Mouse (Mus musculus) lung, embryonic 15.5 days (tissue): ENCODE measurements around the gene Tmem268. TPM values are rescaled to one million over a fixed set of nuclear protein-coding genes. Genes with fewer than 3 reads are reported as not detected.

Experiments
- ATAC-seq: fragments of 200-750 bp; cut with Nextera tagmentation; 2 replicates; pipeline ENCODE4 v1.8.0; 2017; ENCODE audit warnings: moderate number of reproducible peaks, borderline replicate concordance; ENCODE audit not compliant: low FRiP score, low TSS enrichment; ENCODE audit errors: extremely low read depth
- H3K27ac ChIP-seq: fragments of 300-500 bp; sonication (generic); 2 replicates; pipeline ENCODE4 v1.5.1; 2015; ENCODE audit warnings: moderate library complexity, mild to moderate bottlenecking, inconsistent platforms
- H3K27me3 ChIP-seq: fragments of 300-500 bp; sonication (generic); 2 replicates; pipeline ENCODE4 v1.6.1; 2015; ENCODE audit warnings: inconsistent platforms
- H3K36me3 ChIP-seq: fragments of 300-500 bp; sonication (generic); 2 replicates; pipeline ENCODE4 v1.6.1; 2015; ENCODE audit warnings: inconsistent platforms
- H3K4me1 ChIP-seq: fragments of 300-500 bp; sonication (generic); 2 replicates; pipeline ENCODE4 v1.6.1; 2015; ENCODE audit warnings: inconsistent platforms
- H3K4me2 ChIP-seq: fragments of 300-500 bp; sonication (generic); 2 replicates; pipeline ENCODE4 v1.6.1; 2015; ENCODE audit warnings: inconsistent platforms, mild to moderate bottlenecking, moderate library complexity
- H3K4me3 ChIP-seq: fragments of 300-500 bp; sonication (generic); 2 replicates; pipeline ENCODE4 v1.5.1; 2015; ENCODE audit warnings: mild to moderate bottlenecking, inconsistent platforms
- H3K9ac ChIP-seq: fragments of 300-500 bp; sonication (generic); 2 replicates; pipeline ENCODE4 v1.6.1; 2015; ENCODE audit warnings: inconsistent platforms
- H3K9me3 ChIP-seq: fragments of 300-500 bp; sonication (generic); 2 replicates; pipeline ENCODE4 v1.6.1; 2016; ENCODE audit warnings: inconsistent platforms
- WGBS: fragments of 180-500 bp; shearing (Covaris S2); methylation state at CpG from one replicate; pipeline ENCODE4 v1.1.7; 2015; 5-methylcytosine and 5-hydroxymethylcytosine counted together
- polyA plus RNA-seq: library from polyadenylated mRNA; unstranded; fragments of >200 nt; fragmentation: Nextera tagmentation; extraction: Ambion mirVana; gene quantifications from 2 replicates; pipeline ENCODE4 v1.2.1, GENCODE M21; 2015

Gene Tmem268
- polyA plus RNA-seq, 1 experiment from 2014 or later, result 9.0 TPM

GRCm38 (mm10) chr4:63580078-63580477 lies 21.5 kb downstream of the Tmem268 start:
- Histone ChIP-seq H3K4me3 (no peak overlapping the region), H3K9ac (no peak overlapping the region), H3K4me2 (no peak overlapping the region), H3K27me3 (no peaks in the 10 kb centered on the region), H3K27ac (no peak overlapping the region), H3K4me1 (no peaks in the 10 kb centered on the region), H3K36me3 (no peaks in the 10 kb centered on the region), H3K9me3 (no peaks in the 10 kb centered on the region)
- no peak for ATAC-seq
- 52% methylated on average over 6 of the region's 6 CpGs for WGBS

DNA sequence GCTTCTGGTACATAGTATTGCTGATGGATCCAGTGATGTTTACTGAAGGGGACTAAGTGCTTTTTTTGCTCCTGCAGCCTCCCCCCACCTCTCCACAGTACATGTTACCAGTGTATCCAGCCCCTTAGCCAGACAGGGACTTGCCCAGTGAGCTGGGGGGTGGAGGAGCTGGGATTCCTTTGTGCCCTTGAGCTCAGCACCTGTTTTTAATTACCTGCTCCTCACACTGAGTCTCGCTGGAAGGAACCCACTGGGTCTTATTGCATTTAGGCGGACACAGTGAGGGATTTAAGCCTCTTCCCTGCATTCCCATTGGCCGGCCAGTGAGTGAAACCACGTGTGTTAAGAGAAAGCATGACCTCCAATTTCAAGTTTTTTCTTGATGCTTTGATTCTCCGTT lies 24.0 kb downstream of the Tmem268 start:
- H3K9ac ChIP-seq, result no peak overlapping the region
- no peak overlapping the region for H3K4me3 ChIP-seq
- H3K27me3 ChIP-seq, result no peaks in the 10 kb centered on the region
- H3K36me3 ChIP-seq, result no peaks in the 10 kb centered on the region
- no peak overlapping the region for H3K4me2 ChIP-seq
- H3K27ac ChIP-seq, result no peak overlapping the region
- no peaks in the 10 kb centered on the region for H3K9me3 ChIP-seq
- no peaks in the 10 kb centered on the region for H3K4me1 ChIP-seq
- no peak for ATAC-seq
- 65% methylated on average over 5 of the region's 5 CpGs for WGBS

DNA sequence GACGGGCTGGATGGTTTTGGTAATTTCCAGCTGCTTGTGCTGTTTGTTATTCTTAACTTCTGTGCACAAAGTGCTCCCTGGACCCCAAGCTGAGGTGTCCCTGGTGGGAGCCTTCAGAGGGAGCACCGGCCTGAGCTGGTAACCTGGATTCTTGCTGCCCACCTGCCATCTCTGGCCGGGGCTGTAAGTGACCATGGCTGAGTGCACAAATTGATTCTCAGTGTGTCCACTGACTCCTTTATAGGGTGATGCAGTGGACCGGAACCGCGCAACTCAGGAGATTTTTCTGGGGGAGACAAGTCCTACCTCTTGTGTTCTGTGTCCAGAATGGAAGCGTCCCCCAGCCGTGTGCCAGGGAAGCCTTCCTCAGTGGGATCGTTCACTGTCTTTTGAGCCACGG lies 26.6 kb downstream of the Tmem268 start:
- Histone ChIP-seq H3K4me3 (no peak overlapping the region), H3K4me2 (no peak overlapping the region), H3K27me3 (no peaks in the 10 kb centered on the region), H3K4me1 (no peaks in the 10 kb centered on the region), H3K9ac (no peak overlapping the region), H3K27ac (no peak overlapping the region), H3K9me3 (no peaks in the 10 kb centered on the region), H3K36me3 (no peaks in the 10 kb centered on the region)
- ATAC-seq, result no peak
- 86% methylated on average over 10 of the region's 10 CpGs for WGBS

DNA sequence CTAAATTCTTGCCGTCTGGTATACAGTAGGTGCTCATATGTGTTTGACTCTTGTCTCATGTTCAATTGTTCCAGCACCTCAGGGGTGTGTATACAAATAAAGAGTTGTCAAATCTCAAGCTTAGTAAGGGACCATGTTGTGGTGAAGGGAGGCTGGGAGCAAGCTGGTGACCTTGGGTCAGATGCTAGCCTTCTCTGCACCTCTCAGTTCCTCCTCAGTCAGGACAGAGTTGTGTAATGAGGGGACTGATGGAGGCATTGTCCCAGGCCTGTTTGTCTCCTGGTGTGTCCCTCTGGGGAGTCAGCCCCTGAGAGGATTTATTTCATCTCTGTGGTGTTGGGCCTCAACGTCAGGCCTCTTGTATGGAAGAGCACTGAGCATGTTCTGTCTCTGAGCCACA lies 27.7 kb downstream of the Tmem268 start:
- Histone ChIP-seq H3K9me3 (no peaks in the 10 kb centered on the region), H3K27me3 (no peaks in the 10 kb centered on the region), H3K4me2 (no peak overlapping the region), H3K4me3 (no peak overlapping the region), H3K4me1 (no peaks in the 10 kb centered on the region), H3K9ac (no peak overlapping the region), H3K36me3 (no peaks in the 10 kb centered on the region), H3K27ac (no peak overlapping the region)
- ATAC-seq, result no peak
- WGBS, result 85% methylated on average over 2 of the region's 2 CpGs

GRCm38 (mm10) chr4:63589987-63590386 lies 31.4 kb downstream of the Tmem268 start:
- Histone ChIP-seq H3K9ac (no peak overlapping the region), H3K27me3 (no peaks in the 10 kb centered on the region), H3K4me2 (no peak overlapping the region), H3K9me3 (no peaks in the 10 kb centered on the region), H3K27ac (no peak overlapping the region), H3K4me1 (peaks cover 7% of the 10 kb centered on the region; the same call in 1 of the 2 replicates), H3K4me3 (no peak overlapping the region), H3K36me3 (no peaks in the 10 kb centered on the region)
- ATAC-seq, result no peak
- WGBS, result 77% methylated on average over 7 of the region's 7 CpGs

DNA sequence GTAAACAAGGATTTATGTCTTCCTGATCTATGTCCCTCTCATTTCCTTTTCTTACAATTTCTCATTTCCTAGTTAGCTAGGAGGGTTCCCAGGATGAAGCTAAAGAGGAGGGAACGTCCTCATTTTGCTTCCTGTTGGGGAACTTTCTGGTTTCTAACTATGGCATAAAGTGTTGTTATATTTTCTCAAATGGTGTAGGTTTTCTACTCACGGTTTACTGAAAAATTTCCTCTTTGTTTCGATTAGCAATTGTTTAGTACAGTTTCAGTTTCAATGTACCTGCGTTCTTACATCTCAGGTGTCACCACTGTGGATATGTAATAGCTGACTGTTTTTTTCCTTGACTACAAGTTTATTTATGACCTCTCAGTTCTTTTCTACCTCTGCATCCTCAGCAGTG lies 32.0 kb downstream of the Tmem268 start:
- no peaks in the 10 kb centered on the region for H3K9me3 ChIP-seq
- H3K27me3 ChIP-seq, result no peaks in the 10 kb centered on the region
- no peak overlapping the region for H3K4me3 ChIP-seq
- no peak overlapping the region for H3K4me2 ChIP-seq
- no peak overlapping the region for H3K9ac ChIP-seq
- H3K27ac ChIP-seq, result no peak overlapping the region
- H3K4me1 ChIP-seq, result peaks cover 9% of the 10 kb centered on the region; the same call in 1 of the 2 replicates
- H3K36me3 ChIP-seq, result no peaks in the 10 kb centered on the region
- 69% methylated on average over 4 of the region's 4 CpGs for WGBS
- no peak for ATAC-seq

- no peak for ATAC-seq
- Histone ChIP-seq H3K9me3 (no peaks in the 10 kb centered on the region), H3K4me2 (no peak overlapping the region), H3K27me3 (no peaks in the 10 kb centered on the region), H3K36me3 (no peaks in the 10 kb centered on the region), H3K4me1 (peaks cover 9% of the 10 kb centered on the region; the same call in 1 of the 2 replicates), H3K27ac (no peak overlapping the region), H3K9ac (no peak overlapping the region), H3K4me3 (no peak overlapping the region)
- 53% methylated on average over 5 of the region's 5 CpGs for WGBS
Measured at GRCm38 (mm10) chr4:63594459-63595110, 36.0 kb downstream of the Tmem268 start.

- H3K4me1 ChIP-seq, result peaks cover 9% of the 10 kb centered on the region; the same call in 1 of the 2 replicates
- 44% methylated on average over 10 of the region's 10 CpGs for WGBS
Measured at GRCm38 (mm10) chr4:63595259-63595658, 36.7 kb downstream of the Tmem268 start.

GRCm38 (mm10) chr4:63596010-63596409 lies 37.4 kb downstream of the Tmem268 start:
- Histone ChIP-seq H3K36me3 (no peaks in the 10 kb centered on the region), H3K27ac (no peak overlapping the region), H3K9me3 (no peaks in the 10 kb centered on the region), H3K4me3 (no peak overlapping the region), H3K9ac (no peak overlapping the region), H3K27me3 (no peaks in the 10 kb centered on the region), H3K4me1 (peaks cover 9% of the 10 kb centered on the region; the same call in 1 of the 2 replicates), H3K4me2 (no peak overlapping the region)
- ATAC-seq, result no peak
- WGBS, result 90% methylated on average over 4 of the region's 4 CpGs

More at GRCm38 (mm10) chr4:63595259-63595658, 36.7 kb downstream of the Tmem268 start:
- Histone ChIP-seq H3K4me3 (no peak overlapping the region), H3K9me3 (no peaks in the 10 kb centered on the region), H3K27me3 (no peaks in the 10 kb centered on the region), H3K9ac (no peak overlapping the region), H3K27ac (no peak overlapping the region), H3K4me2 (no peak overlapping the region), H3K36me3 (no peaks in the 10 kb centered on the region)
- no peak for ATAC-seq

GRCm38 (mm10) chr4:63600786-63601185 lies 42.2 kb downstream of the Tmem268 start:
- Histone ChIP-seq H3K27ac (no peak overlapping the region), H3K9me3 (no peaks in the 10 kb centered on the region), H3K9ac (no peak overlapping the region), H3K4me2 (no peak overlapping the region), H3K4me3 (no peak overlapping the region), H3K4me1 (no peaks in the 10 kb centered on the region), H3K27me3 (no peaks in the 10 kb centered on the region), H3K36me3 (no peaks in the 10 kb centered on the region)
- 72% methylated on average over 6 of the region's 6 CpGs for WGBS
- no peak for ATAC-seq

GRCm38 (mm10) chr4:63601263-63601662 lies 42.7 kb downstream of the Tmem268 start:
- ATAC-seq, result no peak
- no peaks in the 10 kb centered on the region for H3K27me3 ChIP-seq

DNA sequence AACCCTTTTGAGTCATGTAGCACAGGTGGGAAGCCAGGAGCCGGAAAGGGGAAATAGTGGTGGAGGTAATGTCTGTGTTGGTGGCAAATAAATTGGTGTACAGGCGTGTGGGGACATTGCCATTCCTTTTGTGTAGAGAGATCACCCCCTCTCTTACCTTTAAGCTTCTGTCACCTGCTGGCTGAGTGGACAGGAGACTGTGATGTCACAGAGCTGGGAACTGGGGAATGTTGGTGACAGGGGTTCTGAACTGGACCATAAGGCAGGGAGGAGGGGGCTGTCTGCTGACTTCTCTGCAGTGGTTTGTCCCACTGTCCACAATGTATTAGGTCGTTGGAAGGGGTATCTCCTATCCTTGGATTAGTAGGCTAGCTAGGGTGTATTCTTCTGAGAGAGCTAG lies 46.4 kb downstream of the Tmem268 start, which contains the start of gene Gm11213:
Gm11213 (minus strand) TSS at position 317 of the 400 bp plus-strand sequence.
- ATAC-seq, result no peak
- Histone ChIP-seq H3K4me2 (no peak within 1 kb of the TSS), H3K9ac (no peak within 1 kb of the TSS), H3K4me3 (no peak within 1 kb of the TSS), H3K27me3 (no peaks in the 10 kb centered on the region), H3K4me1 (no peaks in the 10 kb centered on the region), H3K9me3 (no peaks in the 10 kb centered on the region), H3K36me3 (no peaks in the 10 kb centered on the region), H3K27ac (no peak within 1 kb of the TSS)
- 70% methylated on average over 3 of the region's 3 CpGs for WGBS

More at GRCm38 (mm10) chr4:63601263-63601662, 42.7 kb downstream of the Tmem268 start:
- H3K4me2 ChIP-seq, result no peak overlapping the region
- H3K9ac ChIP-seq, result no peak overlapping the region
- H3K4me3 ChIP-seq, result no peak overlapping the region
- H3K36me3 ChIP-seq, result no peaks in the 10 kb centered on the region
- no peaks in the 10 kb centered on the region for H3K9me3 ChIP-seq
- no peak overlapping the region for H3K27ac ChIP-seq
- no peaks in the 10 kb centered on the region for H3K4me1 ChIP-seq
